Mouse (Mus musculus): ENCODE measurements around the gene Ksr2.

GRCm38 (mm10) chr5:117781178-117781577 is 367.4 kb downstream of the Ksr2 start:
- no peak for TF ChIP-seq CTCF (conservative IDR thresholded peaks at IDR 0.05; ENCODE audit: low read length)
- TF ChIP-seq POU5F1 (IDR thresholded peaks at IDR 0.05; ENCODE audit: borderline replicate concordance, low read length), result no peak
